Mouse (Mus musculus) kidney, postnatal 4 days (tissue): ENCODE measurements at regions not wholly inside any gene's neighbourhood (a gene's known extent, or its start where the extent isn't known, plus 50 kb on each side); places are given as distances from the start of the nearest gene placed in this dataset.
A peak's percentile ranks its signal among the peaks of the same experiment; 100 is the strongest.

Source experiments
- DNase-seq, 2 experiments: peaks; one replicate each; pipeline ENCODE4 v3.0.0; 2021; ENCODE audit warnings: mixed read lengths in 2 of 2

- no peak for DNase-seq
Observed at GRCm38 (mm10) chr6:111911997-111912396, 361.6 kb upstream of the Lmcd1 start.

DNA sequence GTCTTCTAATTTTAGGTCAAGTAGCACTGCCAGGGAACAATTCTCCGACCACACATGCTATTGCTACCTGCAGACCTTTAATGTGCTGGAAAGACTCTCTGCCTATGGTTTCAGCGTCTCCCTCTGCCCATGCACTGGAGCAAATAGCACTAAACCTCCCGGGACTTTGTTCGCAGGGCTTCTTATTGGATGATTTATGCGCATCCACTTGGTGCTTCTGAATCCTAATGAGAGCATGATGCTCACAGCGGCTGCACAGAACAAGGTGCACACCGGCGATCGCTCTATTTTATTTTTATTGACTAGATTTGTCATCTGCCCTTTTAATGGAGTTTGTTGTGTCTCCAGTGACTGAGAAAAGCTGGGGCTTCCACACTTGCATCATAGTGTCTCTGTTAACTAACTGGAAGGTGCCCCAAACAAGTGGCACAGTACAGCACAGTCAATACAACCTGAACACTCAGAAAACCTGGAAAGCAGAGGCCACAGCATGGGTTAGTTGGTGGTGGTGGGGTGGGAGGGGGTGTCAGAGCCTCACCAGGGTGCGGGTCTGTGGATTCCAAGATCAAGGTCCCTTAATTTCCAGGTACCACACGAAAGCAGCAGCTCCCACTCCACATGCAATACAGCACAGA is 359.7 kb upstream of the Lmcd1 start:
- DNase-seq = no peak

GRCm38 (mm10) chr6:111917248-111917721 is 356.3 kb upstream of the Lmcd1 start:
- peak; percentile 11 to 37 for DNase-seq

DNA sequence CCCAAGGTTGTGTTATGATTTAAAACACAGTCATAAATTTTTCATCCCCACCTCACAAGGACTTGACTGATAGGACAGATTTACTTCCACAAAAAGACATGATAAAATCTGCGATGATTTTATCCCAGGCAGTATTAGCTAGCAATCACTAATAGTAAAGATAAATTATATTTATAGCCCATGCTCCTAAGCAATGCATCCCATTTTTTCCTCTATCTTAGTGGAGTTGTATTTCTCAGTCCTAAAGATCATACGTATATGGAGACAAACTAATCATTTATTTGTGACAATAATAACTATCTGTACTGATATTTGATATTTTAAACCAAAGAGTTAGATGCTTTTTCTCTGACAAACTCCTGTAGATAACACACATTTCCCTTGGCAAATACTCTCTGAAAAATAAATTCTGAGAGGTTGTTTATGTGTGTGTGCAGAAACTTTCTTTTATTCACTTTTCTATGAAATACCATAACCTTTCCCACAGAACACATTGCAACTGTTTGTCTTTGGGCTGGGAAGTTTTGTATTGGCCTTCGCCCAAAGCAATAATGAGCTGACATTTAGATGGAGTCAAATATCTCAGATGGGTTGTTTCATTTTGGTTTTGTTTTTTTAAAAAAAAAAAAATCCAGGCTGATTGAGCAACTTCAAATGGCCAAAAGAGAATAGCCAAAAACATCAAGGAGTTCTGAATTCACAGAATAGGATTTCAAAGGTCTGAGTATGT is 355.5 kb upstream of the Lmcd1 start:
- peak; percentile 55 to 63 for DNase-seq

DNA sequence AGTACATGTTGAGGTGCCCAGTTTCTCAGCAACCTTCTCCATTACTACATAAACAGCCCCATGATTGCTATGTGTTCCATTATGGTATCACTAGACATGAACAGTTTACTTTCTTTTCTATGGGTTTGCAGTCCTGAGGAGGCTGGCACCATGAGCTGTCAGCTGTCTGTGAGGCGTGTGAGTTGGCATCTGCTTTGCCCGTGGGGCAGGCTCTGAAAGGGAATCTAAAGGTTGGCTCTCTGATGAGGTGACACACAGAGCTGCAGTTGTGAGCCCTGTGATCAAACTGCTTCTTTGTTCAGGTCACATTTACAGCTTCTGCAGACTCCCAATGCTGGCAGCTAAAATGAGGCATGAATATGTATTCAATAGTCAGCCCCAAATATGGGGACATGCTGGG is 341.0 kb upstream of the Lmcd1 start:
- DNase-seq = no peak

GRCm38 (mm10) chr6:111954401-111954800 is 319.2 kb upstream of the Lmcd1 start:
- no peak for DNase-seq

DNA sequence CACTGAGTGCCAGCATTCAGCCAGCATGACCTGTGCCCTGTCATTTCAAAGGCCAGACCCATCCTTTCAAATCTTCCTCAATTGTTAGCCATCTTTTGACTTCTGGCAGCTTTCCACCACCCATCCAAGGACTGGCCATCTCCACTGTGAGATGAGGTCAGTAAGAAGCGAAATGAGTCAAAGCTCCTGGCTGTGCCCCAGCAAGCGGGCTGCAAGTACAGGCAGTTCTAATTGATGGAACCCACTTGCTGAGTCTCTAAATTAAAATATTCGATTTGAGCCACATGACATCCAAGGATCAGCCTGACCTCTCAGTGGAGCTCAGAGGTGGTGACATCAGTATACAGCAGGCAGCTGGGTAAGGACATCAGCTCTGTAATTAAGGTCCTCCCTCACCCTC is 307.8 kb upstream of the Lmcd1 start:
- peak in 1 of 2 experiments; percentile 5 for DNase-seq

GRCm38 (mm10) chr6:111985452-111985851 is 288.1 kb upstream of the Lmcd1 start:
- peak in 1 of 2 experiments; percentile 3 for DNase-seq

- no peak for DNase-seq
Observed at GRCm38 (mm10) chr6:111995823-111996222, 277.7 kb upstream of the Lmcd1 start.

- no peak for DNase-seq
Observed at GRCm38 (mm10) chr6:112003784-112004471, 269.6 kb upstream of the Lmcd1 start.

GRCm38 (mm10) chr6:112026261-112027205 is 247.0 kb upstream of the Lmcd1 start:
- peak in 1 of 2 experiments; percentile 12 for DNase-seq

- no peak for DNase-seq
Observed at GRCm38 (mm10) chr6:112050548-112051184, 222.9 kb upstream of the Lmcd1 start.

- DNase-seq = no peak
Observed at GRCm38 (mm10) chr6:112052193-112052592, 221.4 kb upstream of the Lmcd1 start.

DNA sequence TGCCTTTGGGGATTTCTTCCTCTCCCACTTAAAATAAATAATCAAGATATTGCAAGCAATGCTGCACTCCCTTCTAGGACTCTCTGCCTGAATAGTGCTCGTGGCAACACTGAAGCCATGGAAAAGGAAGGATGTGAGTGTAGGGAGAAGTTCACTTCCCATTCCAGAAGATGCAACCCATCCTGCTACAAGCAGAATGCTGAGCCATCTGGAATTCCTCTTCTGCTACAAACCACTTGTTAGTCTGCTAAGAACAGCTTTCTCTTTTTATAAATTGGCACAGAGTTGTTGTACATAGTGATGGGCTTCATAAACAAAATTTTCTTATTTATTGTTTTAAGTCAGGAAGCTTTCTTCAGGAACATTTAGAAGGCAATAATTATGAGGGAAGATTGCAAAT is 215.7 kb upstream of the Lmcd1 start:
- peak; percentile 12 to 32 for DNase-seq

DNA sequence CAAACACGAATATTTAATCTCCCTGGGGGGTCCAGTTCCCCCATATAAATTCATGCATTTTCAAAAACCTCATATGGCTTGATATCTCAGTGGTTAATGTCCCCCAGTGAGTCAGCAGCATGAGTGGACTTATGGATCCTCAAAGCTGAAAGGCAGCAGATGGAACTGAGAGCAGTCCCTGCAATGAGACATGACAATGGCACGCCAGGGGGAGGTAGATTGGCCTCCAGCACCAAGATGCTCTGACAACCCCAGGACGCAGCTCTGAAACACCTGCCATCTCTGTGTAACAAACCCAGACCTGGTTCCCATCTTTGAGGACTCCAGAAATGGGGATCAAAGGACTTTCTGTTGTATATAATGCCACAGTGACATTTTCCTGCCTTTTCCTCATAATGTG is 210.6 kb upstream of the Lmcd1 start:
- DNase-seq = no peak

- peak in 1 of 2 experiments; percentile 2 for DNase-seq
Observed at GRCm38 (mm10) chr6:112090597-112090996, 183.0 kb upstream of the Lmcd1 start.

GRCm38 (mm10) chr6:112091125-112091763 is 182.3 kb upstream of the Lmcd1 start:
- peak; percentile 53 to 56 for DNase-seq

DNA sequence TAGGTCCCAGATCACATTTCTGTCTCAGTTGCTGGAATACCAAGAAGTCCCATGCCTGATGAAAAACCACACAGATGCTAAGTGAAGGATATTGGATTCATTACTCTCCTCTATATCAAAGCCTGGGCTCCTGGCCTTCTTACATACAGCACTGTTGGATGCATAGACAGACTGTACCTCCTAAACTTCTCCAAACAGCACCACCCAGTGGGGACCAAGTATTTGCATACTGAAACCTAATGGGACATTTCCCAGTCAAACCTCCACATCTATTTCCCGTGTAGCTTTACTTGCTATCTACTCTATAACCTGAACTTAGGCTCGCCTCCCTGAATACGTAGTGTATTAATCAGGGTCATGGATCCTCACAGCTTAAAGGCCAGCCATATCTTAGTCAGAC is 180.3 kb upstream of the Lmcd1 start:
- peak; percentile 12 to 29 for DNase-seq

- DNase-seq = no peak
Observed at GRCm38 (mm10) chr6:112097699-112098098, 175.9 kb upstream of the Lmcd1 start.

DNA sequence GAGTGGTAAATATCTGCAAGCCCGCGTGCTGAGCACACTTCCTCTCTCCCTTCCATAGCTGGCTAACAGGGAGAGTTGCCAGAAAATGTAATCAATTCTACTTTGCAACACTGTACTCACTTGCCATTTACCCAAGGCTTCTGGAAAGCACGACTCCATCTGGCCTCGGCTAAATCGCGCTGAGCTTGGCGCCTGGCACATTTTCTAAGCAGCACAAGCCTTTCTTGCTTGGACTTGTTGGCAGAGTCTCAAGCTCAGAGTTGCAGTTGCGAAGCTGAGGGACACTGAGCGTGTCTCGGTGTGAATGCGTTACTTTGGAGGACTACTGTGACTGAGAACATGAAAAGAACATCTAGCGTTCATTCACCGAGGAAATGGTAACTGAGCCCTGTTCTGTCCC is 164.9 kb upstream of the Lmcd1 start:
- peak in 1 of 2 experiments; percentile 1 for DNase-seq

DNA sequence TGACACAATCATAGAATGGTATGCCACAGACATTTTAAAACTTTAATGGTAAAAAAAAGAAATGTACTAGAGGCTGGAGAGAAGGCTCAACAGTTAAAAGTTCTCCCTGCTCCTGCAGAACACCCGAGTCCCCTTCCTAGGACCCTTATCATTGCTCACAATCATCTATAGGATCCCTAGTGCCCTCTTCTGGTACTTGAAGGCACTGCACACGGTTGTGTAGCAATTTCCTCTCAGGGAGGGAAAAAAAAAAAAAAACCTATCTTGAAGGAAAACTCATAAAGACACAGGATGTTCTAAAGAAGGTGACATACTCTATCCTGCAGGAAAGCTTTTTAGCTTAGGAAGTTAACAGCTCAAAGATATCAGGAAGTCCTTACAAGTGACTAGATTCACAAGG is 154.4 kb upstream of the Lmcd1 start:
- peak; percentile 3 to 6 for DNase-seq
